Mouse (Mus musculus) stomach, postnatal 0 days (tissue): ENCODE results near the gene Fkbp1a. TPM values are rescaled to one million over a fixed set of nuclear protein-coding genes. Genes with fewer than 3 reads are reported as not detected.

Source experiments
- ATAC-seq: fragments of 200-750 bp; cut with Nextera tagmentation; 2 replicates; pipeline ENCODE4 v1.8.0; 2017; ENCODE audit not compliant: low FRiP score, low TSS enrichment
- DNase-seq: peaks from one replicate; pipeline ENCODE4 v3.0.0-alpha.2; 2016; ENCODE audit warnings: low spot score
- H3K27ac ChIP-seq: fragments of 300-500 bp; sonication (generic); replicated peaks from 2 replicates; pipeline ENCODE4 v1.5.1; 2014; ENCODE audit warnings: mild to moderate bottlenecking, control low read depth
- H3K27me3 ChIP-seq: fragments of 300-500 bp; sonication (generic); 2 replicates; pipeline ENCODE4 v1.6.1; 2014; ENCODE audit warnings: low read length; ENCODE audit not compliant: control insufficient read depth, insufficient read depth
- H3K36me3 ChIP-seq: fragments of 300-500 bp; sonication (generic); 2 replicates; pipeline ENCODE4 v1.6.1; 2014; ENCODE audit warnings: low read length, mixed read lengths; ENCODE audit not compliant: control insufficient read depth, insufficient read depth
- H3K4me1 ChIP-seq: fragments of 300-500 bp; sonication (generic); replicated peaks from 2 replicates; pipeline ENCODE4 v1.6.1; 2014; ENCODE audit warnings: antibody characterized with exemption; ENCODE audit not compliant: control insufficient read depth, insufficient read depth
- H3K4me2 ChIP-seq: fragments of 300-500 bp; sonication (generic); replicated peaks from 2 replicates; pipeline ENCODE4 v1.6.1; 2014; ENCODE audit warnings: low read depth, mild to moderate bottlenecking, control low read depth, moderate library complexity
- H3K4me3 ChIP-seq: fragments of 300-500 bp; sonication (generic); 2 replicates; pipeline ENCODE4 v1.5.1; 2014; ENCODE audit warnings: low read depth, low read length, control low read depth
- H3K9ac ChIP-seq: fragments of 300-500 bp; sonication (generic); 2 replicates; pipeline ENCODE4 v1.6.1; 2014; ENCODE audit warnings: mild to moderate bottlenecking, low read length, control low read depth, mixed read lengths
- H3K9me3 ChIP-seq: fragments of 300-500 bp; sonication (generic); 2 replicates; pipeline ENCODE4 v1.6.1; 2016; ENCODE audit warnings: low read length; ENCODE audit not compliant: control insufficient read depth
- CTCF ChIP-seq: IDR thresholded peaks from 2 replicates; pipeline ENCODE4 v1.5.1; 2016; ENCODE audit warnings: antibody characterized with exemption, low read depth, mild to moderate bottlenecking, moderate library complexity
- EP300 ChIP-seq: optimal IDR thresholded peaks from 2 replicates; pipeline ENCODE3; 2016; ENCODE audit warnings: antibody characterized with exemption
- WGBS: fragments of 180-500 bp; shearing (Covaris S2); extraction: QIAGEN DNeasy Blood & Tissue Kit; methylation state at CpG from one replicate; pipeline ENCODE4 v1.1.7; 2014; 5-methylcytosine and 5-hydroxymethylcytosine counted together
- polyA plus RNA-seq: library from polyadenylated mRNA; unstranded; fragments of >200 nt; fragmentation: Nextera tagmentation; extraction: Ambion mirVana; gene quantifications from 2 replicates; pipeline ENCODE4 v1.2.1, GENCODE M21; 2015

The Fkbp1a gene
- polyA plus RNA-seq, 1 experiment from 2014 or later: 360 TPM

DNA sequence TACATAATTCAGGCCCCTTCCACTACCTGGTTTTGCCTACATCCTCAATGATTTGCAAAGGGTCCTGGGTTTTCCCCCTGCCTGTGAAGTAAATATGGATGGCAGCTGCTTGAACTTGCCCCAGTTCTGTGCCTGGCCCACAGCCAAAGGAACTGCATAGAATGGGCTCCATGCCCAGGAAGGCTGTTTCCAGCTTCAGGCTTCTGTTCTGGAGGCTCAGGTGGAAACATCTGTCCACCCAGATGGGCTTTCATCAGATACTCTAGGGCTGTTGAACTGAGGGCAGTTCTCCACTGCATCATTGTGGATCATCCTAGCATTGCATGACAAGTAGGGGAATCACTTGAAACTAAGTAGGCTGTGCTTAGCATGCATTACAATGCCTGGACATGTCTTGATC is 30.1 kb upstream of the Fkbp1a start:
- DNase-seq (peak; percentile 38), ATAC-seq (no peak)
- no peak overlapping the region for H3K27ac ChIP-seq

DNA sequence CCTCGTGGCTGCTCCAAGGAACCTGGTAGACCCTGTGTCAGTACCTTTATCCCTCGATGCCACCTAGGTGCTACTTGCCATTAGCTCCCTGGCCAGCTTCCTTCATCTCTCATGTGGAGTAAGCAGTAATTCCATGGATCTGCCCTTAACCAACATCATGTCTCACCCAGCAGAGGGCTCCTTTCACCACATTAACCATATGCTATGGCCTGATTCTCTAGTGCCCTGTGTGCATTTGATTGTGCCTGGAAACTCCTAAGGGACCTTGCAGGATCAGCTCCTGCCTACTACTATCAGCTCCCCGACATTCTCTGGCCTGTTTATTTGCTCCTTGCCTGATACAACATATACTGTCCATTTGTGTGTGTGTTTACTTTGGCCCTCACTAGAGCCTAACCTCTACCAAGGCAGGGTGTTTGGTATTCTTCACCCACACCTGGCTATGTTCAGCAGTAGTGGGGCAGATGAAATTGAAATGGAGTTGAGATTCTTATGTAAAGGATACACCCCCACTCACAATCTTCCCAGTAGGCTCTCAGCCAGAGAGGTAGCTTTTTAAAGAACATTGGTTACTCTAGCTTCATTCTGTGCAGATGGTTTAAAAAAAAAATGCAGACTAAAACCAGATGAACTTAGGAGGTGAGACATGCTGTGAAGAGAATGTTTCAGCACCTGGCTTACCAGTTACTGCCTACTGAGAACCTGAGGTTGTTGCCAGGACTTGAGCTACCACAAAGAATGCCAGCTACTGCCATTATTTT is 28.6 kb upstream of the Fkbp1a start:
- WGBS: 73% methylated on average over 3 of the region's 3 CpGs
- Histone ChIP-seq H3K9me3 (no peaks in the 10 kb centered on the region), H3K4me1 (no peaks in the 10 kb centered on the region), H3K9ac (no peak overlapping the region), H3K27ac (no peak overlapping the region), H3K4me2 (no peak overlapping the region), H3K36me3 (peaks cover 22% of the 10 kb centered on the region), H3K4me3 (no peak overlapping the region), H3K27me3 (no peaks in the 10 kb centered on the region)
- TF ChIP-seq EP300 (no peak), CTCF (peak; percentile 61)
- ATAC-seq: 0 out of 2 replicates have a peak, but pooled peaks have one; percentile 49
- DNase-seq: peak; percentile 19

More for the DNA sequence above, 30.1 kb upstream of the Fkbp1a start:
- H3K9ac ChIP-seq: no peak overlapping the region
- peaks cover 27% of the 10 kb centered on the region for H3K36me3 ChIP-seq
- H3K4me1 ChIP-seq: no peaks in the 10 kb centered on the region
- H3K4me2 ChIP-seq: no peak overlapping the region
- TF ChIP-seq CTCF (no peak), EP300 (no peak)
- H3K9me3 ChIP-seq: no peaks in the 10 kb centered on the region
- no peak overlapping the region for H3K4me3 ChIP-seq
- no peaks in the 10 kb centered on the region for H3K27me3 ChIP-seq

DNA sequence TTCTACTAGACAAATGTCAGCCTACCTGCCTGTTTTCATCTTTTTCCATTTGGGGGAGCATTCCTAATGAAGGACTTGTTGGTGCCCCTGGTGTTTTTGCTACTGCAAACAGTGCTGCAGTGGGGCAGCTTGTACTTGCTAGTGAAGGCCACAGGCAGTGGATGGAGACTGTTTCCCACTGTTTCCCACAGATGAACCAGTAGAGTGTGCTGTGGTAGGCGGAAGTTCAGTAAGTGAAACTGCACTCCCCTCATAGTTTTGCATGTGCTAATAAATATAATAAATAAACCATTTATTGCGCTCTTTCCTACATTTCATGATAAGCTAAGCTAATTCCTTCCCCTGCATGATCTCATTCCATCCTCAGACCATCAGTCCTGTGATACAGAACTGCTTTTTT is 23.3 kb upstream of the Fkbp1a start:
- Histone ChIP-seq H3K4me2 (no peak overlapping the region), H3K27ac (no peak overlapping the region), H3K9ac (no peak overlapping the region), H3K36me3 (no peaks in the 10 kb centered on the region), H3K4me1 (no peaks in the 10 kb centered on the region), H3K9me3 (no peaks in the 10 kb centered on the region), H3K27me3 (no peaks in the 10 kb centered on the region), H3K4me3 (no peak overlapping the region)
- WGBS: 89% methylated on average over 2 of the region's 2 CpGs
- ATAC-seq (no peak), DNase-seq (no peak)
- TF ChIP-seq EP300 (no peak), CTCF (peak; percentile 50)

DNA sequence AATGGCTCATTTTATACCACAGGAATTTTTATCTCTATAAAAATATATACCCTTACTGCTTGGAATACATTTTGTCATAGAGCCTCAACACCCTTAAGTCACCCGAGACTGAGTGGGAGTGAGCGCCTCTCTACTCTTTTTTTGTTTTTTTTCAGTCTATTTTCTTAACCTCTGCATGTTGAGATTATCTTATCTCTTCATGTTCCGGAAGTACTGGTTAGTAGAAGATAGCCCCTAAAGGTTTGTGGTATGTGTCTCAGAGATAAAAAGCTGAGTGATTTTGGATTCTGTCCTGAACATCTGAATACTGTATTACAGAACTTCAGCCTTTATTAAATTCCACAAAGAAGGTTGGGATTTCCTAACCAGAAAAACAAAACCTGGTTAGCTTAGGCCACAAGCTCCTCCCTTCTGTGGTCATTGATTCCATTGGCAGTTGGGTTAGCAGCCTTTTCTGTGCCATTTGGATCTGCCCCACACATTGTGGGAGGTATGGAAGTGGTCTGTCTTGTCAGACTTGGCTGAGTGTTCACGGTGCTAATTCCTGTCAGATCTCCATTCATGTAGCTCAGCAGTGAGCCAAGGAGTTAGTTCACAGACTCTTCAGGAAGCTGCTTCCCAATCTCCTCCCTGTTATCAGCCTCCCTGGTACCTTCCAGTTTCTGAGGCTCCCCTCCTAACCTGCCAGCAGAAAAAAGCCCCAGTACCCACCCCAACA is 17.8 kb upstream of the Fkbp1a start:
- no peak overlapping the region for H3K4me3 ChIP-seq
- H3K27me3 ChIP-seq: no peaks in the 10 kb centered on the region
- no peak overlapping the region for H3K9ac ChIP-seq
- ATAC-seq (no peak), DNase-seq (no peak)
- H3K27ac ChIP-seq: no peak overlapping the region
- 49% methylated on average over 4 of the region's 4 CpGs for WGBS
- TF ChIP-seq EP300 (no peak), CTCF (no peak)
- no peak overlapping the region for H3K4me2 ChIP-seq
- no peaks in the 10 kb centered on the region for H3K36me3 ChIP-seq
- H3K4me1 ChIP-seq: no peaks in the 10 kb centered on the region
- H3K9me3 ChIP-seq: no peaks in the 10 kb centered on the region

DNA sequence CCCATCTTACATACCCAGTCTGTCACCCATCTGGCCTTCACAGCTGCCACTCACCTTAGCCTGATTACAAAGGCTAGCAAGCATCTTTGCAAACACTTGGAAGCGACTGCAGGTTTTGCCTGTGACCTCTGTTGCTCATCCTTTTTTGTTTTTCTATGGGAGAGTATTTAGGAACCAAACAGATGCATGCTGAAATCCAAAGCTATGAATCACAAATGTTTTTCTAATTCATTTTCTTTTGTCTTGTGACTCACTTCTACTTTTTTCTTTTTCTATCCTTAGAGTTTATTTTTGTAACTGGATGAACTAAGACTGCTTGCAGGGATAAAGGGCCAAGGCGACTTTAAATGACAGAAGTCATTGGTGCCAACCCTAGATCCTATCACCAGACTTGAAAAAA is 16.8 kb upstream of the Fkbp1a start:
- no peaks in the 10 kb centered on the region for H3K27me3 ChIP-seq
- no peak overlapping the region for H3K4me3 ChIP-seq
- no peak overlapping the region for H3K9ac ChIP-seq
- no peaks in the 10 kb centered on the region for H3K4me1 ChIP-seq
- H3K4me2 ChIP-seq: no peak overlapping the region
- no peak for TF ChIP-seq CTCF
- TF ChIP-seq EP300: no peak
- 77% methylated on average over 2 of the region's 2 CpGs for WGBS
- H3K27ac ChIP-seq: no peak overlapping the region
- ATAC-seq: no peak
- H3K9me3 ChIP-seq: no peaks in the 10 kb centered on the region
- no peak for DNase-seq
- H3K36me3 ChIP-seq: no peaks in the 10 kb centered on the region

DNA sequence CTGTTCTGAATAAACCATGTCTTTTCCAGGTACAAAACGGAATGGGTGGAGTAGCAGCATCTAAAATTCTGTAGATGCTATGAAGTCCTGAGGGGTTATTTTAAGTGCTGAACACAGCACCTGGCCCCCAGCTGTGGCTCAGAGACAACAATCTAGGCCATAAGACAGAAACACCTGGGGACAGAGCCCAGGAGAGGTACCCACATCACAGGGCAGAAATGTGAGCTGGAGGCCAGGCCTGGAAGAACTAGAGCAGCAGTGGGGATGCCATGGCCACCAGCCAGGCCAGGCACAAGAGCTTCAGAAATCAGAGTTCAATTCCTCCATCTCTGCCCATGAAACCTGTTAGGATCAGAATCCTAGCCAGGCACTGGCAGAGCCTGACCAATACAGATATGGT is 14.2 kb upstream of the Fkbp1a start:
- WGBS: 90% methylated on average over 1 of the region's 1 CpGs
- no peaks in the 10 kb centered on the region for H3K4me1 ChIP-seq

More for the DNA sequence above, 14.2 kb upstream of the Fkbp1a start:
- Histone ChIP-seq H3K4me2 (no peak overlapping the region), H3K27ac (no peak overlapping the region), H3K9ac (no peak overlapping the region), H3K9me3 (no peaks in the 10 kb centered on the region), H3K4me3 (no peak overlapping the region), H3K36me3 (no peaks in the 10 kb centered on the region), H3K27me3 (no peaks in the 10 kb centered on the region)
- no peak for ATAC-seq
- TF ChIP-seq EP300 (no peak), CTCF (no peak)
- no peak for DNase-seq
